Mouse (Mus musculus) frontal cortex, adult (tissue): ENCODE measurements around the gene Mettl24.

ENCODE experiments used
- ATAC-seq: cut with Nextera tagmentation; 2 replicates; pipeline ENCODE4 v1.9.2; 2017; ENCODE audit warnings: mild to moderate bottlenecking, moderate library complexity, mixed read lengths; ENCODE audit not compliant: low TSS enrichment

The Mettl24 gene

DNA sequence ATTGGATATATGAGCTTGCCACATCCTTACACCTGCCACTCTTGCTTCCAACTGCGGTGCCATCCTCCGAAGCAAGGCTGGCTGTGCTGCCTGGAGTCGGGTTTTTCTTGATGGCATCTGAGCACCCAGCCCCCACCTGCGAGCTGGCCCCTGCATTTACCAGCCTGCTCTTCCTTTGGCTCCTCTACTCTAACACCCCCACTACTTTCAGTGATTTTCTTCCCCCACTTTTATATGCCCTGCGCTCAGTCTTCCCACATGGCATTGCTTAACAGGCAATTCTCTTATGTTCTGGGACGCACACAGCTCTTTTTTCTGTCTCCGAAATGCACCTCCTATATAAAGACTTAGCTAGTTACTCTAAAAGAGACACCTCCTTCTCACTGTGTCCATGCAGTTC is 1.2 kb downstream of the Mettl24 start:
- ATAC-seq, result peak; percentile 28

DNA sequence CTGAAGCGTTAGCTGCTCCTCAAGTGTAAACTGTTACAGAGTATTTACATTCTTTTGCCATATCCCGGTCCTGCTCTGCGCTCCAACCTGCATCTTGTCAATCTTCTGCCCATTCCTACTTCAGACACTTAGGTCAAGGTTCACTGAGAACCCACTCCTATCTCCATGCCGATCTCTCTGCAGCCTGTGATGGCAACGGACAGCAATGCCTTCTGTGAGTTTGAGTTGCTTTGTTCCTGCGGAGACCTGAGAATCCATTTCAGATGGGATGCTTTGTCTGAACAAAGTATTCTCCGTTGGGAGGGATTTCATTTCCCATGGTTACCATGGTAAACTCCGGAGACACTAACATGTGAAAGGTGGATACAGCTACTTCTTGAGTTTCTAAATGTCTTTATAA is 2.6 kb downstream of the Mettl24 start:
- ATAC-seq, result no peak

DNA sequence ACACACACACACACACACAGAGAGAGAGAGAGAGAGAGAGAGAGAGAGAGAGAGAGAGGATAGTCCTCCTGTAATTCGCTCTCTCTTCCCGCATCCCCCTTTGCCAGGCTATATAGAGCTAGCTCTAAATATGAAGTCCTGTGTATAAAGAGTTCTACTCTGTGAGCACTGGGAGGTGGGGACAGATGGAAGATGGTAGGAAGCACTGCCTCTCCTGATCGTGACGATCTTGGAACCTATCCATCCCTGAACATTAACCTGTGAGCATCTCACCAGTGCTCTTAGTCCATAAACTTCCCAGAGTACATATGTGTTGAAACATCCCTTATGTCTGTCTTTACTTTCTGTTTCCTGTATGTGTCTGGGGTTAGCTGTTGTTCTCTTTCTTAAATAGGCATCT is 3.9 kb downstream of the Mettl24 start:
- no peak for ATAC-seq

DNA sequence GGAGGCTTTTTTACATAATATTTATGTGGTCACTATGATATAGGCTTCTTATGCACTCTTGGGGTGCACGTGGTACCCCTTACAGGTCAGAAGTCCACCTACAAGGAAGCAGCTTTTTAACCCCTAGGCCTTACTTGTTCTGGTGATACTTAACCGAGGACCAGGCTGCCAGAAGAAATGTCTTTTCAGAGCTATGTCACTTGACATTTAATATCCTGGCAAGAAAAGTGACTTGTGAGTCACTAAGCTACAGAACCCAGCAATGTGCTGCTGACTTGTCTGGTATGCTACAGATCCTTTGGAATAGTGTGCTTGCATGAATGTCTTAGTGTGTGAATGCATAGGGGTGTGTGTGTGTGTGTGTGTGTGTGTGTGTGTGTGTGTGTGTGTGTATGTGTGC is 4.3 kb downstream of the Mettl24 start:
- no peak for ATAC-seq

DNA sequence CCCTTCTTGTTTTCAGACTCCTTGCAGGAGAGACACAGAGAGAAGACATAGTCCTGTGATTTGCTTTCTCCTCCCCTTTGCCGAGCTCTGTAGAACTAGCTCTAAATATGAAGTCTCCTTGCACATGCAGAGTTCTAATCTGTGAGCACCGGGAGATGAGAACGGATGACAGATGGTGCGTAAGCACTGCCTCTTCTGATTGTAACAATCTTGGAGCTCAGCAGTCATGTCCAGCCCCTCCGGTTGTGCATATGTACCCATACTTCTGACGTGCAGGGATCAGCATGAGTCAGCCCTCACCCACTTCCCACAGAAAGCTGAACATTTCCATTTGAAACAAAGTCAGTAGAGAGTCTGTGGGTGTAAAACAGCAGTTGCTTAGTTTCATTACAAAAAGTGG is 5.2 kb downstream of the Mettl24 start:
- ATAC-seq, result peak; percentile 83

DNA sequence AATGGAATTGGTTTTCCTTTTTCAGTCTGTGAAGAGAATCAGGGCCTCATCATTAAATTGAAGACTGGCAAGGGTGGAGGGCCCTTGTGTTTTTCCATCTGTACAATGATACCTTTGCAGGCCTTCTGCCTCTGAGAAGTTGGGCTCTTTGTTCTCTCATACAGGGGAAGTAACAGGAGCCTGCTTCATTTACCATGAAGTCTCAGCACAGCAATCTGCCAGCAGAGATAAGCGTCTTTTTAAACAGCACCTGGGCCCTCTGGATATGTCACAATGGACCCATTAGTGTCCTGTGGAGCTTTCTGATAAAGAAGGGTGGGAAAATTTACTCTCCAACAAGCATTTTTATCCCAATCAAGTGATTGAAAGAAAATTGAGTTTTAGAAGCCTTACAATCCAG is 5.8 kb downstream of the Mettl24 start:
- ATAC-seq, result no peak

DNA sequence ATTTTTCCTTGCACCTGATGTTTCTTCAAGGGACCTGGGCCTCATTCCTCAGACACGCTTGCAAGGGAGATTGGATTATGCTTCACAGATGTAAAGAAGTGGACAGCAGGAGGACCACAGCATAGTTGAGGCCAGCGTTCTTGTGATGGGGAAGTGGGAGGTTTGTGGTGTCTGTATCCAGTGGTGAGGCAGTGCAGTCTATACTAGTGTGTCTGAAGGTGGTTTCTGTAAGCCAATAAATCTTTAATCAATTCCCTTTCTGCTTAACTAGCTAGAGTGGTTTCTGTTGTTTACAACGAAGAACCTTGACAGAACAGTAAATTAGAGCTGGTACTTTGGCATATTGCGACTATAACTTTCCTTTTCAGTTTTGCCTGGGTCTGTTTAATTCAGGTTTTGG is 15.6 kb downstream of the Mettl24 start:
- ATAC-seq, result no peak

DNA sequence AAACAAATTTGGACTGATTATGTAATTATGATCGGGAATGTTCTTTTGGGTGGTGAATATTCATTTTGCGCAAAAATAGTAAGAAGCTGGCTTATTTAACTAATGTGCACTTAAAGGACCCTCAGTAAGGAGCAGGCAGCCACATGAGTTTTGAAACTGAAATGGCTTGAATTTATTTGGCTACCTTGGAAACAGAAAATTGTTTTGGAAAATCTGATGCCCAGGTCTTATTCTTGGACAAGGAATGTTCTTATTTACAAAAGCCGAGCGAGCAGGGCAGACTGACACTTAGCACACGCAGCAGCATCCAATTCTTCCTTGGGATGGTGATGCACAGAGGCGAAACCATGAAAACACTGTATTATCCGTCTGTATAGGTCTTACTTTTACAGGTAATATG is 28.0 kb downstream of the Mettl24 start:
- ATAC-seq, result peak; percentile 45

DNA sequence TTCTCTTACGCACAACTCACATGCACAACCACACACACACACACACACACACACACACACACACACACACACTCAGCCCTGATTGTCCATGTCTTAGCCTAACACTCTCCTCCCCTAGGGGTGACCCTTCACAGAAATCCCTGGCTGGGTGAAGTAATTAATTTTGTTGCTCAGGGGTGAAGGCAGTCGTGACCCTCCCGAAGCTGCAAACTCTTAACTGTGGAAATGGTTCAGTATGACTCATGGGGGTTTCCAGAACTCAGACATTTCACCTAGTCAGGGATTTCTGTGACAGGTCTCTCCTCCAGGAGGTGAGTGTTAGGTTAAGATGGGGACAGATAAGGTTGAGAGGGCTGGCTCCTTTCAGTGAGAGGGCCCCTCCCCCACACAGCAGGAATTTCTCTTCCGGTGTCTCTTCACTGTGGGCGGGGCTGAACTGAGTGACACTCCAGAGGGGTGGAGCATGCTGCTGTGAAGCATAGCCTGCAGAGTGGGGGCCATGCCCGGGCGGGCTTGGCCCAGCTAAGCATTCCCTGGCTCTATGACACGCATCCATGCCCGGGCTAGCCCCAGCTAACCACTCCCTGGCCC is 30.0 kb downstream of the Mettl24 start:
- no peak for ATAC-seq

DNA sequence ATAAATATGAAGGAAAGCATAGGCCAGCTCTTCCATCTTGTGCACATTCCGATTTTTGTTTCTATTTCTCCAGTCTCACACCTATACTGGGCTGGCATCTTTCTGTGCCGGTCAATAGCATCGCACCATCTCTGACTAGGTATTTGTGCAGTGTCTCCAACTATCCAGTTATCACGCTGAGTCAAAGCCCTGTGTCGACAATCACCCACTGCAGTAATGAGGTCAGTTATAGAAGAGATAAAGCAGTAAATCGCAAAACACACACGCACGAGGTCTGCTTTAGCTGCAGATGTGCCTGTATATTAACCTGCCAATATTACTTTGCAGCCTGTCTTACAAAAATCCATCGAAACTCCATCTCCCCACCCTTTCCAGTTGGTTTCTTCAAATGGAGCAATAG is 30.7 kb downstream of the Mettl24 start:
- ATAC-seq, result no peak

DNA sequence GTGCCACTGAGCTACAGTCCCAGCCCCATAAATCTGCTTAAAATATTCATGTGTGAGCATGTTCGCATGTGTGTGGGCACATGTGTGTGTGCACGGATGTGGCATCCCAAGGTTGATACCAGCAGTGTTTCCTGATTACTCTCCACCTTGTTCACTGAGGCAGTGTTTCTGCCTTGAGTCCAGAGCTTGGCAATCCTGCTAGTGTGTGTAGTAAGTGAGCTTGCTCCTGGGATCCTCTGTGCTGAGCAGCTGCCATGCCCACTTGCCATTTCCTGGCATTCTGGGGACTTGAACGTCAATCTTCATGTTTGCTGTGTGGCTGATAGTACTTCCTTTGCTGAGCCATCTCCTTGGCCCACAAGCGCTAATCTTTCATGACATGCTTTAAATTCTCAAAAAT is 32.1 kb downstream of the Mettl24 start:
- ATAC-seq, result no peak

DNA sequence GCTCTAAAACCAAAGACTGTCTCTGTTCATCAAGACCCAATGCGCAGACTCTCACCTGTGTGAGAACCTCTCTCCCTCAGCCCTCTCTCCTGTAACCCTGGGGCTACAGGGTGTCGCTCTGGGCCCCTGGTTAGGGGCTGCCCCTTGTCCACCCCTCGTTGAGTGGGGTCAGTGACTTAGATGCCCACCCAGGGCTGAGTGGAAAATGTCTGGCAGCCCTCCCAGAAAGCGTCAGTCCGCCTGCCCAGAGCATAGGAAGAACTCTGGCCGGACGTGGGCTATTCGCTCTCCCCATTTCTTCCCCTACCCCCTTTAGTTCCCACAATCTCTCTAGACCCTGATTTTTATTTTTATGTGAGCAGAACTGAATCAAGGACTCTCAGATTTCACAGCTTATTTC is 33.2 kb downstream of the Mettl24 start:
- peak; percentile 1; the same call in 1 of the 2 replicates for ATAC-seq

DNA sequence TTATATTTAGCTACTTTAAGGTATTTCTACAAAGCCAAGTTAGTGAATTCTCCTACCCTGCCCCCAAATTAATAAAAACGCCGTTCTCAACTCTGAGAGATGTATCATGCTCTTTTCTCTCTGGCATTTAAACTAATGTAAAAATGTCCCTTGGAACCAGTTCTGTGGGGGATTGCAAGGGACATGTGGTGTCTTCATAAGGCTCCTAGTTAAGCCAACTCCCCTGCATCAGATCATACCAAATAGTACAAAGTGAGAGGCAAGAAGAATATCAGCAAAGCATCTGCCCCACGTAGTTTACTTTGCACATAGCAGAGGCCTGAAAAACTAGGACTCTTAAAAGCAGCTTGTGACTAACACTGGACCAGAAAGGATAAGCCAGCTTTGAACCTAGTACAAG is 33.6 kb downstream of the Mettl24 start:
- peak; percentile 85 for ATAC-seq

DNA sequence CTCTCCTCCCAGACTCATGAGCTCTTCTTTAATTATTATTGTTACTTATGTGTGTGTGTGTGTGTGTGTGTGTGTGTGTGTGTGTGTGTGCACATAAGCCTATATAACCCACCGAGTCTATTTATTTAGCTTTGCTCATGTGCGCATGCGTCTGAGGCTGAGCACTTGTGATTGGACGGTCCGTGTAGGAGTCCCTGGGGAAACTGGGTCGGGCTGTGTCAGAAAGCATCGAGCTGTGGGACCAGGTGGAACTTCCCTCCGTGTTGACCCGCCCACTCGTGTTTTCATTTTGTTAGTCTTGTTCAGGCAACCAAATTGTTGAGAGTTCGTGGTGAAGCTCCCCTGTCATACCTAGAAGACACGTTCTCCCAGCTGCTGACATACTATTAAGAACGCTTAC is 35.3 kb downstream of the Mettl24 start:
- ATAC-seq, result no peak

DNA sequence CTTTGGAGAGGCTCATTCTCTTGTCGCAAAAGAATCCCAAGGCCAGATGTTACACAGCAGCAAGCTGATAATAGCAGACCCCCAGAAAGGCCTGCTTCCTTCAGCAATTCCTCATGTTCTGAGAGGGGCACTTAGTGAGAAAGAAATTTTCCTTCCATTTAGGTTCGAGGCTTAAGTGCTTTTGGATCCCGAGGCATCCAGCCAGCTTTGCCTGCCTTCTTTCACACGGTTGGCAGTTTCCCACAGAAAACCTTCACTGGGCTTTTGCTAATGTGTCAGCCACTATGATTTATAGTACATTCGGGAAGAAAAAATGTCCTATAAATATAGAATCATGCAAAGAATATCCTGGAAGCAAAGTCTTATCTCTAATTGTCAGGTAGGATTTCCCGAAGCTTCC is 36.0 kb downstream of the Mettl24 start:
- ATAC-seq, result peak; percentile 45

DNA sequence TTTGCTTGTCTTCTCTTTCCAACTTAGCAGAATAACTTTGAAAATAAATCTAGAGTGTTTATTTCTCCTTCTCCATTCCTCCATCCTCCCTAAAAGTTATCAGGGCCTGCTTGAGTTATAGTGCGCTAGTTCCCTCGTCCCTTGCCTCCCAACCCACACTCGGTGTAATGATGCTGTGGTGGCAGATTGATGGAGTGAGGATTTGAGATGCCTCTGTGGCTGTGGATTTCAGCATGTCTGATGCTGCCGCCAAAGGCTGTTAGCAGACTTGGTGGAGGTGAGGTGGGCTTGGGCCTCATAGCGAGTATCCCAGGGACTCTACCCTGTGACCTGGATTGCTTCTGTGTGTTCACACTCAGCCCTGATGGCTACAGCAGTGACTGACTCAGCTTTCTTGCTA is 37.8 kb downstream of the Mettl24 start:
- ATAC-seq, result no peak

DNA sequence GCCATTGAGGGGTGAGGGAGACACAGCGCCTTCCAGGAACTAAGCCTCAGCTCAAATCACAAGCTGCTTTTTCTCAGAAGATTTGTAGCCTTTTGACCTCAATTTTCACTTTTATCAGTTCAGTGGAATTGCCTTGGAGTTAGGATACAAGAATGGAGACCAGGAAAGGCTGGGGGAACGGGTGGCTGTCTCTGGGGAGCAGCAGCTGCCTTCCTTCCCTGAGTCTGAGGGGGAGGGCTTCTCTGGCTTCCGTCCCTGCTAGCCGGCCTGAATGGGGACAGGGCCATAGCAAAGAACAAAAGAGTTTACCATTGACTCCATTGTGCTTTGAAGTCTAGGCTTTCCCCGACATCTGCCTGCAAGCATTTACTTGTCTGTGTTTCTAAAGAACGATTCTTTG is 41.3 kb downstream of the Mettl24 start:
- ATAC-seq, result no peak

DNA sequence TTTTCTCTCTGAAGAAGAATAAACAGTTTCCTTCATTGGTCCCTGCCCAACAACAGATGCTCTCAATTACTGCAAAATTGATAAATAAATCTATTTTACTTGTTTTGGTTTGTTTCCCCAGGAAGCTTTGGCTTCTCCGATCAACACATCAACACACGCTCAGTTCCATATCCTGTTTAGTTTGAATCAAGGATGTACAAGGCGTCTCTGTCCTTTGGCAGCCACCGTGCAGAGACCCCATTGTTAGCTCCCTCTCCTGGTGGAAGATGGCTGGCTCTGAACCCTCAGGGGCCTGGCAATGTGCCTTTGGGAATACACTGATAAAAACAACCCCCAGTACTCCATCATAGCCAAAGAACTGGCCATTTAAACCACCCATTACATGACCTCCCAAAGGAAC is 42.0 kb downstream of the Mettl24 start:
- ATAC-seq, result no peak

DNA sequence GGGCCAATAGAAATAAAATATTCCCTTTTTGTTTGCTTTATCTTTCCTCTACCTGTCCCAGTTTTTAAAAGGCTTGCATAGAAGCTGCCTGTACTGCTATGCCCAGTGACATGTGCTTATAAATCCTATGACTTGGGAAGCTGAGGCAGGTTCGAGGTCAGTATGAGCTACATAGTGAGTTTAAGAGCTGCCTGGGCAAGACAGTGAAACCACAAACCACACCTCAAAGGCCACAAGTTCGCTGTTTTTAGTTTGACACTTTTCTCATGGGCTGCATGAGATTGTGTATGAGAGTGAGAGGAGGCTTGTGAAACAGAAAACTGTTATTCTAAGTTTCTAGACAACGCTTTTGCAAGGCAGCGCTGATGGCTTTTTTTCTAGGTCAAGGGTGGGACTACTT is 42.4 kb downstream of the Mettl24 start:
- ATAC-seq, result no peak

DNA sequence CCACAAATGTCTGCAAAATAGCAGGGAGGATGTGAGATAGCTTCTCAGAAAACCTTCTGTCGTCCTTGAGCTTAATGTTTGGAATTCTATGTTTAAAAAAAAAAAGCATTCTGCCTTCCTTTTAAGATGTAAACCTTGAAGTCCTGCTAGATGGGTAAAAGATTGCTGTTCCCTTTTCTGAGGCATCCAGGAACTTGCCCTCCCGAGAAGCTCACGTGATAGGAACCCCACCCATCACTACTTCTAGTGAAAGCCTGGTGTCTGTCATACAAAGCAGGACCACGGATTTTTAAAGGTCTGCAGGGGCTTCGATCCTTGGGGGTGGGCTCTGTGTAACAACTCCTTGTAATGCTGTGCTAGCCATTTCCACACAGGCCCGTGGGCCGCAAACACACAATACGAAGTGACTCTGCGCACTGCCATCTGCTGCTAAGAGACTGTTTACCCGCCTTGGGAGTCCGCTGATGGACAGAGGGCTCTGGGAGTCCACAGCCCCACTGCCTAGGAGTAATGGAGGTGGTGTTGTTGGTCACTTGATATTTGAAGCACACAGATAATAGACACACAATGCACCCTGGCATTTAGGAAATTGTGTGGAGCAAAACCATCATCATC is 43.3 kb downstream of the Mettl24 start:
- ATAC-seq, result peak; percentile 25; the same call in 1 of the 2 replicates

DNA sequence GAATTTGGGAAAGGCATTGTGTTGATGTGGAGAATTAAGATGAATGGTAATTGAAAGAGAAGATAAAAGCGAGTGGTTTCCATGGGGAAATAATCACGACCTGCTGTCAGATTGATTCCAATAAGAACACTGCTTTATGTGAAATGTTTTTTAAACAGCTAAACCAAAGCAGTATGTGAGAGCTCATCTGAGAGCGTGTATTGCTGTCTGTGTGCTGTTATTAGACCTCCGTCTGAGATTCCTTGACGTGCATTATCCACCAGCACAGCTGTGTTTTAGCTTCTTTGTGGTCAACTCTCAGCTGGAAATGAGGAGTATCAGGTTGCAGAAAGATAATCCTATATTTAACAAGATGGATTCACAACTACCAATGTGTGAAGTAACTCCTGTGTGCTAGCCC is 43.9 kb downstream of the Mettl24 start:
- no peak for ATAC-seq

DNA sequence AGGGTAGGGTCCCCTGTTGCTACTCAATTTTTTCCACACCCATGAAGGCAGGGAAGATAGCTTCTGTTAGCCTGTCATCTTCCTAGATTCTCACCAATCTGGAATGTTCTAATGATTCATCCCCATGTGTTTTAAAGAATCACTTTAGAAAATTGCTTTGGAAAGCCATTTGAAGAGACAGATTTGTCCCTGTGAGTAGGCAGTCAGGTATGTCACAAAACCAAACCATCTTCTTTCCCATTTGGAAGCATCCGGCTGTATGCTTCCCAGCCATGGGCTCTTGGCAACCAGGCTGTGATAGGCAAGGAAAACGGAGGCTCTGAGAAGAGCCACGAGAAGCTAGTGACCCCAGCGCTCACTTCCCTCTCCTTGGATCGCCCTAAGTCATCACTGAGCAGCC is 47.1 kb downstream of the Mettl24 start:
- ATAC-seq, result 0 out of 2 replicates have a peak, but pooled peaks have one; percentile 7

DNA sequence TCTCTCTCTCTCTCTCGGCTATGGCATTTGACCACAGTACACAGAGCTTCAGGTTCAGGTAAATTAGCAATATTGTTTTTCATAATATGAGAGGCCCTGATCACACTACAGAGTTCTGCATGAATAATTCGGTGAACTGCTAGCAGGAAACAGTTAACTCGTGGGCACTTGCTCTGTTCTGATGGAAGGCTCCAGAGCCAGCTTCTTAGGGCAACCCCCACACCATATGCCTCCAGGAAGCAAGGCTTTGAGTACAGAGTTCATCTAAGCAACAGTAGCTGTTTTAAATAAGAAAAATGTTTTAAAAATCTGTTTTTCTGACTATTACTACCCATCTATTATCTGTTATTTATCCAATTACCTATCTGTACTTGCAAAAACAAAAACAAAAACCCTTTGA is 50.2 kb downstream of the Mettl24 start:
- peak; percentile 39 for ATAC-seq

DNA sequence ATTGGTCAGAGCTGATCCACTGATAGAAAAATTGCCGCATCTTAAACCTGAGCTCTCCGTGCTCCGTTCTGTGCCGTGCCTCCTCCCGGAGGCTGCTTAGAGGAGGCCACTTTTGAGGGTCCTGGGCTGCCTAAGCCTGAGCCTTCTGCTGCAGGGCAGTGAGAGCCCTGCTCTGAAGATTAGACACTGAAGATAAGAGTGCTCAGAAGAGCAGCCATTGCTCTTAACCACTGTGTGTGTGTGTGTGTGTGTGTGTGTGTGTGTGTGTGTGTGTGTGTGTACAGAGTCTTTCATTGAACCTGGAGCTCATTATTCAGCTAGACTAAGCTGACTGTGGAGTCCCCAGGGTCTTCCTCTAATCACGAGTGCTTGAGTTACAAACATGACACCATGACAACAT is 53.1 kb downstream of the Mettl24 start:
- no peak for ATAC-seq
